Comparison of ENCODE assay signal across 8 mouse cellular contexts in genomic region chr2:170319533-170320463, GRCm38 (mm10).
DNase-seq lines count a peak whose midpoint lies in the region; ATAC-seq and TF ChIP-seq lines count a peak whose summit lies in the region.

No protein-coding gene starts in this region.

- WGBS in embryonic facial prominence, embryonic 15.5 days, result 25% methylated on average over 17 of the region's 20 CpGs
- WGBS in limb, embryonic 14.5 days, result 22% methylated on average over 20 of the region's 20 CpGs
- 24% methylated on average over 20 of the region's 20 CpGs for WGBS in olfactory bulb, adult 2 months

- no peaks in the 10 kb centered on the region for H3K27me3 ChIP-seq in embryonic facial prominence, embryonic 15.5 days
- no peaks in the 10 kb centered on the region for H3K27me3 ChIP-seq in limb, embryonic 14.5 days (ENCODE audit: control insufficient read depth, insufficient read depth, low read length)

- no peak for DNase-seq in left cerebral cortex, adult 2 months (ENCODE audit: extremely low spot score in 1 of 2, low spot score in 2 of 2)
- DNase-seq in left cerebral cortex, adult 9 months (ENCODE audit: low spot score in 2 of 2), result no peak
- peak; percentile 52 for DNase-seq in limb, embryonic 14.5 days (ENCODE audit: low spot score)
- DNase-seq in retina, embryonic 14.5 days (ENCODE audit: low spot score), result no peak
- DNase-seq in gastrocnemius, postnatal 4 days (ENCODE audit: low spot score in 2 of 2), result no peak
- no peak for DNase-seq in left cerebral cortex, adult 18-20 months (ENCODE audit: low spot score in 2 of 2)

- TF ChIP-seq CTCF in left cerebral cortex, adult 2 months (IDR thresholded peaks at IDR 0.05), result no peak
- TF ChIP-seq CTCF in olfactory bulb, adult 2 months (IDR thresholded peaks at IDR 0.05; ENCODE audit: insufficient read depth, low read depth, low read length), result no peak

- ATAC-seq in embryonic facial prominence, embryonic 15.5 days (ENCODE audit: insufficient number of reproducible peaks, low FRiP score, low TSS enrichment, low read depth), result no peak
- ATAC-seq in limb, embryonic 14.5 days (ENCODE audit: low FRiP score, low read depth), result no peak

- peak overlapping the region; percentile 33 for H3K4me3 ChIP-seq in left cerebral cortex, adult 2 months
- peak overlapping the region; percentile 44 for H3K4me3 ChIP-seq in embryonic facial prominence, embryonic 15.5 days (replicated peaks)
- peak overlapping the region; percentile 41 for H3K4me3 ChIP-seq in limb, embryonic 14.5 days (replicated peaks; ENCODE audit: low read length)
- H3K4me3 ChIP-seq in olfactory bulb, adult 2 months (ENCODE audit: insufficient read depth, low read depth, low read length), result peak overlapping the region; percentile 32

- intact Hi-C loops in left cerebral cortex, adult 2 months (cut with DNase I), result loop anchor here (1.0 to 2.0 kb wide), 2 partner anchors 97 to 203 kb away; no protein-coding TSS in a partner anchor

- H3K27ac ChIP-seq in left cerebral cortex, adult 2 months, result no peak overlapping the region
- H3K27ac ChIP-seq in embryonic facial prominence, embryonic 15.5 days (replicated peaks), result peak overlapping the region; percentile 74
- H3K27ac ChIP-seq in limb, embryonic 14.5 days (replicated peaks; ENCODE audit: low read depth, low read length), result peak overlapping the region; percentile 71
- H3K27ac ChIP-seq in olfactory bulb, adult 2 months (ENCODE audit: insufficient read depth, low read depth, low read length), result no peak overlapping the region

- no peaks in the 10 kb centered on the region for H3K9me3 ChIP-seq in embryonic facial prominence, embryonic 15.5 days (replicated peaks)
- no peaks in the 10 kb centered on the region for H3K9me3 ChIP-seq in limb, embryonic 14.5 days (ENCODE audit: control insufficient read depth, low read length)

- TF ChIP-seq POLR2A in limb, embryonic 14.5 days (IDR thresholded peaks at IDR 0.05; ENCODE audit: borderline replicate concordance, extremely low read depth, insufficient read depth, insufficient read length), result no peak
- TF ChIP-seq POLR2A in olfactory bulb, adult 2 months (IDR thresholded peaks at IDR 0.05; ENCODE audit: insufficient read depth, low read depth, low read length), result no peak

- H3K4me1 ChIP-seq in embryonic facial prominence, embryonic 15.5 days, result peaks cover 23% of the 10 kb centered on the region
- H3K4me1 ChIP-seq in limb, embryonic 14.5 days (ENCODE audit: control insufficient read depth, insufficient read depth, low read length), result peaks cover 7% of the 10 kb centered on the region; the same call in 1 of the 2 replicates
- H3K4me1 ChIP-seq in olfactory bulb, adult 2 months (ENCODE audit: control insufficient read depth, insufficient read depth, low read length), result peaks cover 11% of the 10 kb centered on the region

- peak overlapping the region; percentile 71 for H3K4me2 ChIP-seq in embryonic facial prominence, embryonic 15.5 days (replicated peaks)
- peak overlapping the region; percentile 80 for H3K4me2 ChIP-seq in limb, embryonic 14.5 days (replicated peaks; ENCODE audit: low read depth, low read length, severe bottlenecking)

- H3K9ac ChIP-seq in embryonic facial prominence, embryonic 15.5 days, result no peak overlapping the region; the same call in 1 of the 2 replicates
- peak overlapping the region; percentile 63 for H3K9ac ChIP-seq in limb, embryonic 14.5 days (ENCODE audit: low read depth, low read length, severe bottlenecking)

- no peaks in the 10 kb centered on the region for H3K36me3 ChIP-seq in embryonic facial prominence, embryonic 15.5 days
- no peaks in the 10 kb centered on the region for H3K36me3 ChIP-seq in limb, embryonic 14.5 days (ENCODE audit: control insufficient read depth, insufficient read depth, low read length)

Comparison
In these comparisons a context has a peak if more than half of its experiments do, and no peak if none do; other contexts are left out.
1. H3K27ac ChIP-seq: peak in embryonic facial prominence, embryonic 15.5 days (single experiment) and limb, embryonic 14.5 days (single experiment); none in left cerebral cortex, adult 2 months (single experiment) and olfactory bulb, adult 2 months (single experiment).
2. Peak in every context shown above with its lines, with median percentiles within 50 percentile points of each other: H3K4me3 ChIP-seq.